Mouse (Mus musculus): ENCODE results near the gene Mindy4. TPM values are rescaled to one million over a fixed set of nuclear protein-coding genes. Genes with fewer than 3 reads are reported as not detected.

Gene Mindy4
- total RNA-seq, 1 experiment, result 3.0 TPM

DNA sequence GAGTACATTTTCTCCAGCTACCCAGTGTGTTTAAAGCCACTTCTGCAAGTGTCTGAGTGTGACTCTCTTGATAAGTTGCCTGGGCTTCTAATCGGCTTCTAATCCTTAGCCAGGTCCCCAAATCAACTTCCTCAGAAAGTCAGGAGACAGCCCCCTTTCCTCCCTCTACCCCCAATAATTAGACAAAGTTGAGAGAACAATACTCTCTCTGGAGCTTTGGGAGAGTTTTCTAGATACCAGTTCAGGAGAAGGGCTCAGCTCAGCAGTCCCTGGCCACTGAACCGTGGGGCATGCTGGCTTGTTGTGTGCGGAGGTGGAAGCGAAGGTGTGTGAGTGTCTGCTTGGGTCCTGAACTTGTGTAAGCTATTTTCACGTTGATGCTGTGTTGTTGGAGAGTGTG lies 134.1 kb downstream of the Mindy4 start:
- H3K4me3 ChIP-seq (ENCODE audit: insufficient read depth in 1 of 2, low read depth in 1 of 2, low read length in 2 of 2, poor library complexity in 1 of 2, severe bottlenecking in 1 of 2), result no peak overlapping the region
- no peak for TF ChIP-seq ZNF384 (IDR thresholded peaks at IDR 0.05; ENCODE audit: low read depth, low read length)
- TF ChIP-seq CHD2 (IDR thresholded peaks at IDR 0.05; ENCODE audit: low read depth, low read length), result no peak
- no peak for TF ChIP-seq ZC3H11A (IDR thresholded peaks at IDR 0.05; ENCODE audit: borderline replicate concordance, low read depth, low read length)
- no peak for TF ChIP-seq MAFK (IDR thresholded peaks at IDR 0.05; ENCODE audit: insufficient read depth, low read depth, low read length)
- TF ChIP-seq HCFC1 (IDR thresholded peaks at IDR 0.05; ENCODE audit: borderline replicate concordance, insufficient read depth, low read length), result no peak
- no peaks in the 10 kb centered on the region for H3K9me3 ChIP-seq (ENCODE audit: control insufficient read depth, insufficient read depth, low read depth, low read length)
- no peak overlapping the region for H3K9ac ChIP-seq (ENCODE audit: insufficient read depth, low read depth, low read length, poor library complexity, severe bottlenecking)
- no peak for DNase-seq (ENCODE audit: low read depth, low spot score)
- no peak overlapping the region for H3K27ac ChIP-seq (ENCODE audit: insufficient read depth, low read depth, low read length, poor library complexity, severe bottlenecking)
- H3K4me1 ChIP-seq (ENCODE audit: control insufficient read depth in 2 of 2, insufficient read depth in 2 of 2, low read length in 2 of 2, poor library complexity in 1 of 2), result no peaks in the 10 kb centered on the region
- in situ Hi-C loops (cut with MboI; ENCODE audit: low sequenced_read_pairs in 2 of 2, unreplicated experiment in 2 of 2), result no loop called here
- H3K36me3 ChIP-seq (ENCODE audit: control insufficient read depth, insufficient read depth, low read length, poor library complexity, severe bottlenecking), result no peaks in the 10 kb centered on the region

DNA sequence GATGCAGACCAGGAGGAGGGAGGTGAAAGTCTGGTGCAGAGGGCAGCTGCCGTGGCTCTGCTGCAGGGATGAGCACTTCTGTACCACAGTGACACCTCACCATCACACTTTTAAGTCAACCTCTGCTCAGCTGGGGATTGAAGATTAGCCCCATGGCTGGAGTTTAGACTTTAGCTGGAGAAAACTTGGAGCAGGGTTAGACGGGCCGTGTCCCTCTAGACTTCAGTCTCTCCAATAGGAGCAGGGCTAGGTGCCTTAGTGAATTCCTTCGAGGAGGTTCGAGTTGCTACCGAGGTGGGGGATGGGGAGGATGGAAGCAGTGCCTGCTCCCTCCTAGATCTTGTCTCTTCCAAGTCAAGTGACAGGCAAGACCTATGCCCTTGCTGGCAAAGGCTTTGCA lies 134.9 kb downstream of the Mindy4 start:
- DNase-seq (ENCODE audit: low read depth, low spot score), result no peak
- no peaks in the 10 kb centered on the region for H3K4me1 ChIP-seq (ENCODE audit: control insufficient read depth in 2 of 2, insufficient read depth in 2 of 2, low read length in 2 of 2, poor library complexity in 1 of 2)
- no peak overlapping the region for H3K27ac ChIP-seq (ENCODE audit: insufficient read depth, low read depth, low read length, poor library complexity, severe bottlenecking)
- H3K4me3 ChIP-seq (ENCODE audit: insufficient read depth in 1 of 2, low read depth in 1 of 2, low read length in 2 of 2, poor library complexity in 1 of 2, severe bottlenecking in 1 of 2), result no peak overlapping the region
- in situ Hi-C loops (cut with MboI; ENCODE audit: low sequenced_read_pairs in 2 of 2, unreplicated experiment in 2 of 2), result no loop called here
- no peak overlapping the region for H3K9ac ChIP-seq (ENCODE audit: insufficient read depth, low read depth, low read length, poor library complexity, severe bottlenecking)
- H3K9me3 ChIP-seq (ENCODE audit: control insufficient read depth, insufficient read depth, low read depth, low read length), result no peaks in the 10 kb centered on the region
- no peaks in the 10 kb centered on the region for H3K36me3 ChIP-seq (ENCODE audit: control insufficient read depth, insufficient read depth, low read length, poor library complexity, severe bottlenecking)
- TF ChIP-seq CHD2 (IDR thresholded peaks at IDR 0.05; ENCODE audit: low read depth, low read length) (no peak), HCFC1 (IDR thresholded peaks at IDR 0.05; ENCODE audit: borderline replicate concordance, insufficient read depth, low read length) (no peak), ZNF384 (IDR thresholded peaks at IDR 0.05; ENCODE audit: low read depth, low read length) (no peak), ZC3H11A (IDR thresholded peaks at IDR 0.05; ENCODE audit: borderline replicate concordance, low read depth, low read length) (no peak), MAFK (IDR thresholded peaks at IDR 0.05; ENCODE audit: insufficient read depth, low read depth, low read length) (no peak)

DNA sequence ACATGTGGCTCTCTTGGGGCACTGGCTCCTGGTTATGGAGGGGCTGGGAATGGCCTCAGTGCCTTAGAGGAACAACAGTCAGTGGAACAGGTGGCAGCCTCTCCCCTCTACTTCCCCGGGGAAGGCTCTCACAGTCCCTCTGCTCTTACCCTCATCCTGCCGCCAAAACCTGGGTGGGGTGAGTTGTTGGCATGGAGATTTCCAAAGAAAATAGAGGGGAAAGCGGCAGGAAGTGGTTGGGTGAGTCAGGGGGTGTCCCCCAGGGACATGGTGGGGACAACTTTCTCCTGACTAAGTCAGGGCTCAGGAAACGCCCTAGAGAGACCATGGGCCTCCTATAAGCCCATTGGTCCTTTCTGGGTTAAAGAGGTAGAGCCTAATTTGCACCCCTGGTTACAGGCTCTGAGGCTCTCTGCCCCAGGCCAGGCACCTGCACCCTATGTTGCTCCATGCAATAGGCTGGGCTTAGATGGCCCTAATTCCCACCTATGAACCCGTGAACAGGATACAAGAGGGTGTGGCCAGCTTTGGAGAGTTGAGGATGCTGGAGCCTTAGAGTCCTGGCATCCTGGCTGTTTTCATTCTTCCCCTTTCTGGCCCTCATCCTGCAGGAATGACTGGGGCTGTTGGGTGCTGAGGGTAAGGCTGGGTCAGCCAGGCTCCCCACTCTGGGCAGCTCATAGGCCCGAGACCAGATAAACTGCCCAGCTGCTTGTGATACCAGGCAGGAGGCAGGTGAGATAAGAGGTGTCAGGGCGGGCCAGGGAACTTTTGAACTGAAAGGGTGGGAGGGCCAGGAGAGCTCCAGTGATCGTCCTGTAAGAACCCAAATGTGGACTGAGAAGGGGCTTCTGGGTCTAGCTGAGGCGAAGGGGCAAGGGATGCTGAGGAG lies 136.0 kb downstream of the Mindy4 start:
- H3K4me1 ChIP-seq (ENCODE audit: control insufficient read depth in 2 of 2, insufficient read depth in 2 of 2, low read length in 2 of 2, poor library complexity in 1 of 2), result no peaks in the 10 kb centered on the region
- H3K4me3 ChIP-seq (ENCODE audit: insufficient read depth in 1 of 2, low read depth in 1 of 2, low read length in 2 of 2, poor library complexity in 1 of 2, severe bottlenecking in 1 of 2), result no peak overlapping the region
- H3K9me3 ChIP-seq (ENCODE audit: control insufficient read depth, insufficient read depth, low read depth, low read length), result no peaks in the 10 kb centered on the region
- DNase-seq (ENCODE audit: low read depth, low spot score), result no peak
- H3K27ac ChIP-seq (ENCODE audit: insufficient read depth, low read depth, low read length, poor library complexity, severe bottlenecking), result no peak overlapping the region
- TF ChIP-seq HCFC1 (IDR thresholded peaks at IDR 0.05; ENCODE audit: borderline replicate concordance, insufficient read depth, low read length), result no peak
- TF ChIP-seq MAFK (IDR thresholded peaks at IDR 0.05; ENCODE audit: insufficient read depth, low read depth, low read length), result no peak
- TF ChIP-seq CHD2 (IDR thresholded peaks at IDR 0.05; ENCODE audit: low read depth, low read length), result no peak
- no peak for TF ChIP-seq ZNF384 (IDR thresholded peaks at IDR 0.05; ENCODE audit: low read depth, low read length)
- TF ChIP-seq ZC3H11A (IDR thresholded peaks at IDR 0.05; ENCODE audit: borderline replicate concordance, low read depth, low read length), result no peak
- H3K9ac ChIP-seq (ENCODE audit: insufficient read depth, low read depth, low read length, poor library complexity, severe bottlenecking), result no peak overlapping the region
- in situ Hi-C loops (cut with MboI; ENCODE audit: low sequenced_read_pairs in 2 of 2, unreplicated experiment in 2 of 2), result no loop called here
- no peaks in the 10 kb centered on the region for H3K36me3 ChIP-seq (ENCODE audit: control insufficient read depth, insufficient read depth, low read length, poor library complexity, severe bottlenecking)

DNA sequence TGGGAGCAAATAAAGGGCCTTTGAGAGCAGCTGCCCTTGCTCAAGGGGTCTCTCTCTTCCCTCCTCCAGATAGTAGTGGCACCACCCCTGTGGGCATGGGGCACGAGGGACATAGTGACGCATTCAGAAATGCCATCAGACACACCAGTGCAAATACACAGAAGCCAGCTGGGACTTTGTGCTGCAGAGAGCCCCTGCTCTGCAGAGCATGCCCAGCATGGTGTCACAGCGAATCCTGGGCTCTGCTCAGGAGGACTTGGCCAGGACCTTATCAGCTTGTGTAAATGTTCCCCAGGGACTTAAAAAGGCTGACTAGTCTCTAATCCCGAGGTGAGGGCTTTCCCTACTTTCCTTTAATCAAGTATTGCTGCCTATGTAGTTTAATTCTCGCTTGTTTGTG lies 138.5 kb downstream of the Mindy4 start:
- in situ Hi-C loops (cut with MboI; ENCODE audit: low sequenced_read_pairs in 2 of 2, unreplicated experiment in 2 of 2), result no loop called here
- Histone ChIP-seq H3K9ac (ENCODE audit: insufficient read depth, low read depth, low read length, poor library complexity, severe bottlenecking) (no peak overlapping the region), H3K4me3 (ENCODE audit: insufficient read depth in 1 of 2, low read depth in 1 of 2, low read length in 2 of 2, poor library complexity in 1 of 2, severe bottlenecking in 1 of 2) (no peak overlapping the region), H3K4me1 (ENCODE audit: control insufficient read depth in 2 of 2, insufficient read depth in 2 of 2, low read length in 2 of 2, poor library complexity in 1 of 2) (no peaks in the 10 kb centered on the region), H3K9me3 (ENCODE audit: control insufficient read depth, insufficient read depth, low read depth, low read length) (no peaks in the 10 kb centered on the region), H3K27ac (ENCODE audit: insufficient read depth, low read depth, low read length, poor library complexity, severe bottlenecking) (no peak overlapping the region), H3K36me3 (ENCODE audit: control insufficient read depth, insufficient read depth, low read length, poor library complexity, severe bottlenecking) (no peaks in the 10 kb centered on the region)
- no peak for DNase-seq (ENCODE audit: low read depth, low spot score)
- TF ChIP-seq ZNF384 (IDR thresholded peaks at IDR 0.05; ENCODE audit: low read depth, low read length) (no peak), ZC3H11A (IDR thresholded peaks at IDR 0.05; ENCODE audit: borderline replicate concordance, low read depth, low read length) (no peak), MAFK (IDR thresholded peaks at IDR 0.05; ENCODE audit: insufficient read depth, low read depth, low read length) (no peak), HCFC1 (IDR thresholded peaks at IDR 0.05; ENCODE audit: borderline replicate concordance, insufficient read depth, low read length) (no peak), CHD2 (IDR thresholded peaks at IDR 0.05; ENCODE audit: low read depth, low read length) (no peak)
